Mouse (Mus musculus): ENCODE data around the gene Rps26. TPM values are rescaled to one million over a fixed set of nuclear protein-coding genes. Genes with fewer than 3 reads are reported as not detected.

The Rps26 gene
- total RNA-seq, 2 experiments from 2014 or later: 505 to 516 TPM

DNA sequence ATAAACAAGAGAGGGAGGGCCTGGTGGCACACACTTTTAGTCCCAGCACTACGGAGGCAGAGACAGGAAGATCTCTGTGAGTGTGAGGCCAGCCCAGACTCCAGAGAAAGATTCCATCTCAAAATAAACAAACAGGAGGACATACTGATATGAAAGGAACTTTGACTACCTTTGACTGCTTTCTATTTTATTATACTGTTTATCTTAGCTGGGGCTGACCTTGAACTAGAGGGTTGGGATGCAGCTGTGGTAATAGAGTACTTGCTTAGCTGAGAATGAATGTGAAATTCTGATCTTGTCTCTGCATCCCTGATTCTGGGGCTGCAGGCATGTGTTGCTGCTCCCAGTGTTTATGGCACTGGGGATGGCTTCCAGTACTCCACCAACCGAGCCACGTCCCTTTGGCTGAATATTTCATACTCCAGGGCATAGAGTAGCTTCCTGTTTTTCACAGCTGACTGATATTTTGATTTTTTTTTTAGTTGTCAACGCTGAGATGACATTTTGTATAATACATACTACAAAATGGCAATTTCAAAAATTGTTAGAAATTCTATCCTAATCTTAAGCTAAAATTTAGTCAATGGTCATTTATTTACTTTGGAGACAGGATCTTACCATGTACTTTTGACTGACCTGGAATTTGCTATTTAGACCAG, 23.9 kb downstream of the Rps26 start:
- DNase-seq: no peak

DNA sequence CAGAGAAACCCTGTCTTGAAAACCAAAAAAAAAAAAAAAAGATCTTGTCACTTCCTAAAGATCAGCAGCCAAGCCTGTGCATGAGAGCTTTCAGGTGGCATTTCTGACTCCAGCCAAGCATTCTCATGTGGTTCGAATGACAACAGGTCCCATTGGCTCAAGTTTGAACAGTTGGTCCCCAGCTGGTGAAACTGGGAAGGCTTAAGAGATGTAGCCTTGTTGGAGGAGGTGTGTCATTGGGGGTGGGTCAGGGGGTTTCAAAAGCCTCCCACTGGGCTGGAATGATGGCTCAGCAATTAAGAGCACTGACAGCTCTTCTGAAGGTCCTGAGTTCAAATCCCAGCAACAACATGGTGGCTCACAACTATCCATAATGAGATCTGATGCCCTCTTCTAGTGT, 25.0 kb downstream of the Rps26 start:
- no peak for DNase-seq

DNA sequence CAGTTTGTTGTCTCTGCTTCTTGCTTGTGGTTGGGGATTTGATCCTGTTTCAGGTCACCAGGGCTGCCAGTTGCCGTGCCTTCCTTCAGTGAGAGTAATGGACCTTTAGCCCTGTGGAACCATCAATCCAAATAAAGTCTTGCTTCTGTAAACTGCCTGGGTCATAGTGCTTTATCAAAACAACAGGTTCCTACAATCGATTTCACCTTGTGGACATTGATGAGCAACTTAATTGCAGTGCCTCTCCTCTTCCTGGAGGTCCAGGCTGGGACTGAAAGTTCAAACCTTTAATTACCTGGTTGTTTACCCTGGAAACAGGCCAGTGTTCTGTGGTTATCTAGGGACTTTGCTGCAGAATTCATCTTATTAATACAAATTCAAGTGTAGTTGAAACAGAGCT, 28.1 kb downstream of the Rps26 start:
- no peak for DNase-seq

DNA sequence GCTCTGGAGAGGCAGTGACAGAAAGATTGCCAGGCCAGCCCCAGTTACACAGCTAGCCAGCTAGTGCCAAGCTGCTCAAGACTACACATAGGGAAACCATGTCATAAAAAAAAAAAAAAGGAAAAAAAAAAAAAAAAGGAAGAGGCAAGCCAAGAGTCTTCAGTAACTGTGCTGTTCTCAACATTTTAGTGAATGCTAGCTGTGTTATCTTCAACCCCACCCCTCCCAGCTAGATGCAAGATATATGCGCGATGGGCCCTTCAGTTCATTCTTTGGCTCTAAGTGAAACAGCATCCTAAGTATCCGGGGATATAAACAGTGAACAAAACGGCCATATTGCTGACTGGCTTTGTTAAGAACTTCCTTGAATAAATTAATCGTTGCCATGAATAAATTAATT, 33.8 kb downstream of the Rps26 start:
- DNase-seq: no peak

DNA sequence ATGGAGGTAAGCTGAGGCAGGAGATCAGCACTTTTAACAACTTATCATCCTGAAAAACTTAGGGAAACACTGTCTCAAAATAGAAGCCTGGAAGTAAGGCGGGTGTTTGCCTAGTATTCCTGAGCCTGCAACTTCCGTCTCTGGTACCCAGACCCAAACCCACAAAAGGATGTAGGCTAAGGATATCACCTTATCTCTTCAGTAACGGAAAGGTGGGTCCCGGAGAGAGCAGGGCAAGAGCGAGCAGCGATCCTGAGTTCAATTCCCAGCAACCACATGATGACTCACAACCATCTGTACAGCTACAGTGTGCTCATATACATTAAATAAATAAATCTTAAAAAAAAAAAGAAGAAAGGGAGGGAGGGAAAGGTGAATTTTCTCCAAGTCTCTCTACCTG, 35.1 kb downstream of the Rps26 start:
- no peak for DNase-seq

DNA sequence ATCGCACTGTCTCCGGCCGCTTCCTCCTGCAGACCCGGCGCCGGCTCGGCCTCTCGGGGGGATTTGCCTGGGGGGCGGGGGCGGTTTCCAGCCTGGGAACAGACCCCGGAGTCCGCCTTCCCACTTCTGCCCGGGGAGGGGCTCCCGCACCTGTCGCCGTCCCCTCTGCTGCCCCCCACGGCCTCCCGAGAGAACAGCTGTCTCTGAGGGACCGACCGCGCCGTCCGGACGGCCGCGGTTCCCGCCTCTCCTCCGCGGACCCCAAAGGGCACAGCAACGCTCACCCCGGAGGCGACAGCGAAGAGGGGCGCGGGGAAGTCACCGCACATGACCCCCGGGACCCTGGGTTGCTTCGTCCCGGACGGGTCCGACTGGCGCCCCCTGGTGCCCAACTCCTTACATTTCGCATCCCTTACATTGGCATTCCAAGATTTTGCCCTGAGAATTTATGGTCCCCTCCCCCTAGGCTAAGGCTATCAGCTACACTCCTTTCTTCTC, 36.3 kb downstream of the Rps26 start:
- peak; percentile 67 for DNase-seq

DNA sequence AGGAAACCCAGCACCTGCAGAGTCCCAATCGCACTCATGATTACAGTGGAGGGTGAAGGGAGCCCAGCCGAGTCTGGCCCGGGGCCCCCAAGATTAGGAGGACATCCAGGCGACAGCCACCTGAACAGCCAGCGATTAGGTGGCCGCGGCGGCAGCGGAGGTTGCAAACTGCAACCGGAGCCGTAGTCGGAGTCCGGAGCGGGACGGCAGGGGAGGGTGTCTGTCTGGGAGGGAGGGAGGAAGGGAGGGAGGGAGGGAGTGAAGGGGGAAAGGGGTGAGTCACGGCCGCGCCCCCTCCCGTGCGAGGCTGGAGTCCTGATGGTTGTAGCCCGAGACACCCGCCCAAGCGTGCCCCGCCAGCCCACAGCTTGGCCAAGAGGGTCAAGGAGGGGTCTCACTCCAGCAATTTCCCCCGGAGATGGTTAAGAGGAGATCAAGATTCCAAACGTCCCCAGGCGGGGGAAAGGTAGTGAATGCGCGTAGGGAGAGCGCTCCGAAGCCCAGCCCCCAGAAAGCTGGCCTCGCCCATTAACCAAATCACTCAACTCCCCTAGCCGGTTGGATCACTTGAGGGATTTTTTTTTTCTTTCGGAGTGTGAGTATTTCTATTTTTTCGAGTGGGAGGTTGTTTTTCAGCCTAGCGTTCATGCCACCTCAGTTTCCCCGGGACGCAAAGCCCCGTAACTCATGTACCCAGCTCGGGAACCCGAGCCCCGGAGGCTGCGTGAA, 36.9 kb downstream of the Rps26 start, which contains the start of gene Erbb3:
TSS of gene Erbb3 (minus strand) at position 189 of the 729 bp plus-strand sequence.
- DNase-seq: peak; percentile 44

DNA sequence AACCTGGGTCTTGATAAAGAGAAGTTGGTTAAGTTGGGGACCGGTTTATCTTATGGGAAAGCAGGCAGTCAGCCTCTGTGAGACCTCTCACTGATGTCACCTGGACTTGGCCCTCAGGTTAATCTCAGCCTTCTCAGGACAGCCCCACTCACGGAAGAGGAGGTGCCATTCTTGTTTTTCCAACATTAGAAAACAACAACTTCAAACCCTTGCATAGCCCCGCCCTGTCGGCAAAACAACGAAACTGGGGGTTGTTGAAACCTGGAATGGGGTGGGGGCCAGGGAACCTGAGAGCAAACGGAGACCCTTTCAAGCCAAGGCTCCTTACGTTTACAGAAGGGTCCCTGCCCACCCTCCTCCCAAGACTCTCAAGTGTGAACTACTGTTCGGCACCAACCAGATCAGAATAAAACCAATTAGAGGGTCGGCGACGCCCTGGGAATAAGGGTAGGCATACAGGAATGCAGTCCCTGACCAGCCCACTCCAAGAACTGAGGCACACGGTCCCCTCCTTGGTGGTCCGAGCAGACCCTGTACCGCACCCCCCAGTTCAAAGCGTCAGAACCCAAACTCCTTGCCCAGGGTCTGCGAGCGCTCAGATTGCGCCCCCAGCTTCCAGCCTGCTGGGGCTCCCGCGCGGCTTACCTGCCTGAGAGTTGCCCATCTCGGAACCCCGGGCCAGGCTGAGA, 37.6 kb downstream of the Rps26 start:
- no peak for DNase-seq

DNA sequence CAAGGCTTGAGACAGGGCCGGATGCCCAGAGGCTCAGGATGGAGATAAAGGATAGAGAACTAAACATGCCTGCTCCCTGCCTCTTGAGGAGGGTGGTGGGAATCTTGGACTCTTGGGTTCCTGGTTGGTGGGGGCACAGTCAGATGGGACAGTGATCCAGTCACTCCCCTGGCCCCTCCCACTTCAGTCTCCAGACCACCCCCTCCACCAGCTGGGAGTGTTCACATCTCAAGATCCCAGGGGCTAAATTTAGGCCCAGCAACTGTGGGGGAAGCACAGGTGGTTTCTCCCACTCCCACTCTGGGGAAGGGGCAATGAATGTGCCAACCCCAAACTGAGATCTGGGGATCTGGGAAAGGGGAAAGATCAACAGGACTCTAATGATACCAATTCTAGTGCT, 38.4 kb downstream of the Rps26 start:
- no peak for DNase-seq

DNA sequence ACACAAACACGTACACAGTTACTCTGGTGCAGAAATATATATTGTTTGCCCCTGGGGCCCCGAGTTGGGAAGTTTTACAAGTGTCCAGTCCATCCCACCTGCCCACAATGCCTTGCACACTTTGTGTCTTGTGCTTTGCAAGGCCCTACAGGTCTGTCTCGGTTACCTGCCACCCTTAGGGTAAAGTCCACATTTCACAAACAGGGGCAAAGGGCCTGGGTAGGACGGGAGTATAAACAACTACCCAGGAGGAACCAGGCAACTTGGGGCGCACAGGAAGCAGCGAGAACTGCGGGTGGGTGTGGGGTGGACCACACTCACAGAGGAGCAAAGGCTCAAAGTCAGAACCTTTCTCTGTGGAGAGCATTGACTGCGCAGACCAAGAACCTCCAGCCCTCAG, 38.9 kb downstream of the Rps26 start:
- no peak for DNase-seq

DNA sequence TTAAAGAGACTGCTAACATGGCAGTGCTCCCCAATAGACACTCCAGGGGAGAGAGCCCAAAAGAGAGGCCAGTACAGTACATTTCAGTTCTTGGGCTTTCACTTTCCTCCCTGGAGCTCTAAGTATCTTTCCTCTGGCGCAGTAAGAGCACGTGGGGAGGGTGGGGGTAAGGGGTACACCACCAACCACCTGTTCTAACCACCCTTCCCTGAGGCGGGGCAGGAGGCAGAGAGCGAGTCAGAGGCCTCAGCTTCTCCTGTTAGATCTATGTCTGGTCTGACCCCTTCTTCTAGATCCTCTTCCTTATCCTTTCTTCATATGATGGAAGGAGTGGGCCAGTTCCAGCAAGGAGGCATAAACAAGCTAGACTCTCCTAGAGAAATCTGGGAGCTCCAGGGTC, 39.4 kb downstream of the Rps26 start:
- DNase-seq: no peak

DNA sequence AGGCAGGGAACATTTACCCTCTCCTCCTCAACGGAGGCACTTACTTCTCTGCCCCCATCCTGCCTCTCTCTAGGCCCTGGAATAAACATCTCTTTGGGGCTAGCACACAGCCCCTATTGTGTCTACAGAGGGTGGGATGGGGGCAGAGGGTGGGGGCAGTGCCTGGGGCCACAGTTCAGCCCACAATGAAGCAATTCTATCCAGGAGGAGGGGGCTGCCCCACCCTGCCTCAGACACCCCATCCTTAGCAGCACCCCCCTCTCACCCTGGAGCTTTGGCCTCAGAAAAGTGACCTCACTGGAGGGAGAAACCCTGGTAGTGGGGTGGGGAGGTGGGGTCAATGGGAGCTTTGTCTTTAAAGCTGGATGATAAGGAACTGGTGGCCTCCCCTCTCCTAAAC, 40.0 kb downstream of the Rps26 start:
- DNase-seq: no peak

DNA sequence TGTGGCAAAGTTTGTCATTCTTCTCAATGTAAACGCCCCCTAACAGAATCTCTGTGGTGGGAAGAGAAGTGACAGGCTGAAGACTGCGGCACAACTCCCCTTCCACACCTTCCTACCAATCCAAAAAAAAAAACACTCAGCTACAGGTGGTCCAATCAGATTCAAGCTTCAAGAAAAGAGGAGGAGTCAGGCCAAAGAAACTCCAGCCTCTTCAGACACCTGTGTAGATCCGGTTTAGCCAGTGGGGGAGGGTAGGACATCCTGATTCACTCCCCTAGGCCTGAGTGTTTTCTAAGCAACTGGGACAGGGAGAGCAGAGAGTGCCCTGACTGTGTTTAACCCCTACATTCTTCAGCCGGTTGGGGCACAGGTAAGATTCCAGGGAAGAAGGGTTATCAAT, 42.2 kb downstream of the Rps26 start:
- DNase-seq: no peak

DNA sequence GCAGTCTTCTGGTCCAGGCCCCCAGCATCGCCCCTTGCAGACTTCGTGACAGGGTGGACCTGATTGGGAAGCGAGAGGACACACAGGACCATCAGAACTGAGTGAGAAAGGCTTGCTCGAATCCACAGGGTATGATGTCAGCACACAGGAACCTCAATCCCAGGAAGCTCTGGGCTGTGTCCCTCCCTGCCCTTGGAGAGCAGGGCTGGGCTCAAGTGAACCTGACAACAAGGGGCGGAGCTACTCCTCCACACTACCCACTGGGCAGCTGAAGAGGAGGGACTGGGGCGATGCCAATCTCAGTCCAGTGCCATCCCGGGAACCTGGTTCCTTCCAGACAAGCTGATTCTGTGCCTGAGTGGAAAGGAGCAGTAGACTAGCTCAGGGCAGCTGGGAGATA, 42.9 kb downstream of the Rps26 start:
- peak; percentile 73 for DNase-seq

DNA sequence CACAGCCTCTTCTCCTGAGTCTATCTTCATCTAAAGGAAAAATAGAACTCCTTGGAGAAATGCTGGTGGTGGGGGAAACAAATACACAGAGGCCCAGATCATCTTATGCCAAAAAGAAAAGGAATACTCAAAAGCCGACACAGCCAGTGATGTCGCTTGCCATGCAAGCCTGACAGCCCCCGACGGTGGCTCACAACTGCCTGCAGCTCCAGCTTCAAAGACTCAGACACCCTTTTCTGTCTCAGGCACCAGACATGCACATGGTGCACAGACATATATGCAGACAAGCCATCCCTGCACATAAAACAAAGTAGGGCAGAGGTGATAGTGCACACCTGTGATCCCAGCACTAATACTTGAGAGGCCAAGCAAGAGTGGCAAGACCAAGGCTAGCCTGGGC, 46.8 kb downstream of the Rps26 start:
- DNase-seq: no peak

DNA sequence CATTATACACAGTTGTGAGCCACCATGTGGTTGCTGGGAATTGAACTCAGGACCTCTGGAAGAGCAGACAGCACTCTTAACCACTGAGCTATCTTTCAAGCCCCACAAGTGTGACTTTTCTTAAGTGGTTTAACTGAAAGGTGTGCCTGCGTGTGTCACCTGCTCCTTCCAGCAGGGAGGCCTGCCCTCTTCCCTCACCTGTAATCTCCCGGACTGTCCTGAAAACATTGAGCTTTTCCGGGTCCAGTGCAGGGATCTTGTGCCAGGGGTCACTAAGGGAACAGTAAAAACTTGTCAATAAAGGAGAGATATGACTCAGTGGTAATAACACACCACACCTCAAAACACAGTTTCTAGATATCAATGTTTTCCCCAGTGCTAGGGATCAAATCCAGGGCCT, 47.2 kb downstream of the Rps26 start:
- no peak for DNase-seq

DNA sequence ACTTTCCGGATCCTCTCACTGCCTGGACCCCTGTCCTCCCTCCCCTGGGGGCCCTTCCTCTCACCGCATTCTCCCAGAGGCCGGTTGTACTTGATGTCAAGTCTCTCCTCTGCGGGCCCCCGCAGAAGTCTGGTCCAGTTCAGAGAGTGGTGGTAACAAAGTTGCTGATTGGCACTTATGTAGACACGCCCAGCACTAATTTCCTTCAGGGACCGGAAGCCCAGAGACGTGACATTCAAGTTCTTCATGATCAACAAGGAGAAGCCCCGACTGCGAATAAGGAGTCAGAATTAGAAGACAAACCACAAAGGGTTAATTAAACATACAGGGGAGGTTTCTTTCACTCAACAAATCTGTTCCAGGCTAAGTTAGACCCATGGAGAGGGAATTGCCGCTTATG, 48.2 kb downstream of the Rps26 start:
- no peak for DNase-seq

DNA sequence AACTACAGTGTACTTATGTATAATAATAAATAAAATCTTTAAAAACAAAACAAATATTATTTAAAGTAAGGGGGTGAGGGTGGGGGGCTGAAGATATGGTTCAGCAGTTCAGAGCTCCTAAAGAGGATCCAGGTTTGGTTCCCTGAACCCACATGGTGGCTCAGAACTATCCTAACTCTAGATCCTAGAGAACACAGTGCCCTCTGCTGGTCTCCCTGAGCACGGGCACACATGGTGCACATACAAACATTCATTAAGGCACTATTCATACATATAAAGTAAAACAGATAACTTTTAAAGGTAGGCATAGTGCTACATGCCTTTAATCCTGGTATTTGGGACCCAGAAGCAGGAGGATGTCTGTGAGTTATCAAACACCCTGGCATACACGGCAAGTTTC, 51.5 kb downstream of the Rps26 start:
- DNase-seq: no peak

Small RNAs within 50 kb of the gene (microRNA-seq; reads per million reads assigned to microRNA genes)
- gene Mir6917: 0 reads per million in 2 experiments

Other genes starting within 250 kb of the Rps26 start
- gene Ankrd52, start 249.6 kb downstream of the Rps26 start, total RNA-seq (2021): 10 to 100 TPM; 44.4 to 44.9 TPM
- not detected for gene Slc39a5, start 225.5 kb downstream of the Rps26 start, total RNA-seq (2021)
- gene Nabp2, start 215.3 kb downstream of the Rps26 start, total RNA-seq (2021): 10 to 100 TPM; 44.1 to 47.1 TPM
- gene Rnf41, start 215.1 kb downstream of the Rps26 start, total RNA-seq (2021): 10 to 100 TPM; 25.0 to 27.0 TPM
- gene Smarcc2, start 167.5 kb downstream of the Rps26 start, total RNA-seq (2021): 10 to 100 TPM; 97.0 to 97.3 TPM
- 100 to 1,000 TPM; 616 to 628 TPM for gene Myl6, start 132.6 kb downstream of the Rps26 start, total RNA-seq (2021)
- 1 to 10 TPM; 3.7 TPM for gene Myl6b, start 128.1 kb downstream of the Rps26 start, total RNA-seq (2021)
- 10 to 100 TPM; 28.4 to 31.3 TPM for gene Esyt1, start 100.9 kb downstream of the Rps26 start, total RNA-seq (2021)
- 1 to 10 TPM; 6.9 to 8.3 TPM for gene Zc3h10, start 79.0 kb downstream of the Rps26 start, total RNA-seq (2021)
- 1,000 to 10,000 TPM; 2,410 to 2,531 TPM for gene Rpl41, start 77.4 kb downstream of the Rps26 start, total RNA-seq (2021)
- 10 to 100 TPM; 81.9 to 82.5 TPM for gene Pa2g4, start 60.8 kb downstream of the Rps26 start, total RNA-seq (2021)
- gene Erbb3, start 37.1 kb downstream of the Rps26 start, total RNA-seq (2021): 1 to 10 TPM; 7.1 to 8.2 TPM
- 1 to 10 TPM; 1.7 to 2.4 TPM for gene Ikzf4, start 19.2 kb upstream of the Rps26 start, total RNA-seq (2021)
- 10 to 100 TPM; 11.6 to 12.1 TPM for gene Suox, start 47.3 kb upstream of the Rps26 start, total RNA-seq (2021)
- 10 to 100 TPM; 65.1 to 66.3 TPM for gene Rab5b, start 69.5 kb upstream of the Rps26 start, total RNA-seq (2021)
- gene Pmel, start 77.4 kb upstream of the Rps26 start, total RNA-seq (2021): 1 to 10 TPM; 1.3 to 1.8 TPM
- 10 to 100 TPM; 59.2 to 63.1 TPM for gene Cdk2, start 78.3 kb upstream of the Rps26 start, total RNA-seq (2021)
- gene Dgka, start 118.1 kb upstream of the Rps26 start, total RNA-seq (2021): 1 to 10 TPM; 5.3 to 6.5 TPM
- gene Pym1, start 121.1 kb upstream of the Rps26 start, total RNA-seq (2021): 10 to 100 TPM; 20.3 to 21.9 TPM
- gene Mmp19, start 164.2 kb upstream of the Rps26 start, total RNA-seq (2021): 1 to 10 TPM; 2.3 to 2.9 TPM
- gene Dnajc14, start 177.3 kb upstream of the Rps26 start, total RNA-seq (2021): 10 to 100 TPM; 45.0 to 48.0 TPM
- 10 to 100 TPM; 12.8 to 15.4 TPM for gene Tmem198b, start 177.6 kb upstream of the Rps26 start, total RNA-seq (2021)
- 10 to 100 TPM; 56.1 to 57.3 TPM for gene Sarnp, start 190.6 kb upstream of the Rps26 start, total RNA-seq (2021)
- gene Ormdl2, start 194.9 kb upstream of the Rps26 start, total RNA-seq (2021): 10 to 100 TPM in 1 of 2 experiments, 1 to 10 TPM in 1; 9.5 to 10.1 TPM